Mouse (Mus musculus) intestine, embryonic 14.5 days (tissue): ENCODE measurements around the gene Ramp2. TPM values are rescaled to one million over a fixed set of nuclear protein-coding genes. Genes with fewer than 3 reads are reported as not detected.

Source experiments
- ATAC-seq: fragments of 200-750 bp; cut with Nextera tagmentation; replicated peaks from 2 replicates; pipeline ENCODE4 v1.8.0; 2017; ENCODE audit warnings: low read depth, moderate number of reproducible peaks, moderate TSS enrichment, moderate library complexity; ENCODE audit not compliant: low FRiP score, low TSS enrichment
- DNase-seq: peaks from one replicate; pipeline ENCODE4 v3.0.0-alpha.2; 2018; ENCODE audit warnings: low spot score
- H3K27ac ChIP-seq: fragments of 300-500 bp; sonication (generic); 2 replicates; pipeline ENCODE4 v1.5.1; 2014; ENCODE audit warnings: low read depth, mild to moderate bottlenecking, control low read depth
- H3K27me3 ChIP-seq: fragments of 300-500 bp; sonication (generic); replicated peaks from 2 replicates; pipeline ENCODE4 v1.6.1; 2014; ENCODE audit warnings: low read length, control low read depth; ENCODE audit not compliant: control insufficient read depth, insufficient read depth
- H3K36me3 ChIP-seq: fragments of 300-500 bp; sonication (generic); 2 replicates; pipeline ENCODE4 v1.6.1; 2014; ENCODE audit warnings: low read length, control low read depth; ENCODE audit not compliant: control insufficient read depth, insufficient read depth
- H3K4me1 ChIP-seq: fragments of 300-500 bp; sonication (generic); replicated peaks from 2 replicates; pipeline ENCODE4 v1.6.1; 2014; ENCODE audit warnings: low read length, control low read depth, mixed read lengths; ENCODE audit not compliant: control insufficient read depth, insufficient read depth
- H3K4me2 ChIP-seq: fragments of 300-500 bp; sonication (generic); 2 replicates; pipeline ENCODE4 v1.6.1; 2014; ENCODE audit warnings: low read length
- H3K4me3 ChIP-seq: fragments of 300-500 bp; sonication (generic); 2 replicates; pipeline ENCODE4 v1.5.1; 2014; ENCODE audit warnings: low read depth, low read length, control low read depth, mixed read lengths
- H3K9ac ChIP-seq: fragments of 300-500 bp; sonication (generic); 2 replicates; pipeline ENCODE4 v1.6.1; 2014; ENCODE audit warnings: mild to moderate bottlenecking, low read length
- H3K9me3 ChIP-seq: fragments of 300-500 bp; sonication (generic); 2 replicates; pipeline ENCODE4 v1.6.1; 2016; ENCODE audit warnings: low read length, control low read depth; ENCODE audit not compliant: control insufficient read depth
- WGBS: fragments of 180-500 bp; shearing (Covaris S2); extraction: QIAGEN DNeasy Blood & Tissue Kit; methylation state at CpG from one replicate; pipeline ENCODE4 v1.1.7; 2014; 5-methylcytosine and 5-hydroxymethylcytosine counted together
- polyA plus RNA-seq: library from polyadenylated mRNA; unstranded; fragments of >200 nt; fragmentation: Nextera tagmentation; extraction: Ambion mirVana; gene quantifications from 2 replicates; pipeline ENCODE4 v1.2.1, GENCODE M21; 2014

Ramp2 gene
- polyA plus RNA-seq, 1 experiment from 2014 or later, result 122 TPM

DNA sequence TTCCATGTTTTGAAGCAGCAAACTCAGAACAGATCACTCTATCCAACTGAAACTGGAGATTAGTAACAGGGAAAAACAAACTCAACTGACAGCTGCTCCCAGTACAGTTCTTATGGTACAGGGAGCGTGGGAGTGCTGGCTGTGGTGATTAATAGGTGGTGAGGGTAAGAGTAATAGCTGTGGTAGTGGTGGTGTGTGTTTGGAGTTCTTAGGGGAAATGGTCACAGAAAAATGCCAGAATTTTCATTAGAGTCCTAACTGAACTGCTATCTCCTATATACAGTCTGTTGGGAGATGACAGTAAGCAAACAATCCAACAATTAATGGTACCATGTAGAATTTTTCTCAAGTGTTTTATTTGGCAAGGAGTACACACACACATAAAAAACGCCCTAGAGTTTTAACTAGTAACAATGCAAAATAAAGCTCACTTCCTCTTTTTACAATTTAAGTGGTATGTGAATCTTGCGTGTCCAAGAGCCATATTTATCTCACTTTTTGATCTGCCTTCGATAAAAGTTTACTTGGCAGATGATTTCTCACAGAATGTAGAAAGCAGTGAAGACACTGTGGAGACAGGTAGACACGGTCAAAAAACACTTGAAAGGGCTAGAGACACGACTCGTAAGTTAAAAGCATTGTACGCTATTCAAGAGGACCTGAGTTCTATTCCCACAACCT is 24.4 kb upstream of the Ramp2 start:
- 71% methylated on average over 8 of the region's 8 CpGs for WGBS
- H3K27me3 ChIP-seq, result no peaks in the 10 kb centered on the region
- H3K4me2 ChIP-seq, result no peak overlapping the region
- no peaks in the 10 kb centered on the region for H3K9me3 ChIP-seq
- H3K4me1 ChIP-seq, result peaks cover 6% of the 10 kb centered on the region; the same call in 1 of the 2 replicates
- peak overlapping the region; percentile 9; the same call in 1 of the 2 replicates for H3K27ac ChIP-seq
- peaks cover 19% of the 10 kb centered on the region for H3K36me3 ChIP-seq
- no peak for DNase-seq
- no peak overlapping the region for H3K9ac ChIP-seq
- no peak overlapping the region for H3K4me3 ChIP-seq
- no peak for ATAC-seq

DNA sequence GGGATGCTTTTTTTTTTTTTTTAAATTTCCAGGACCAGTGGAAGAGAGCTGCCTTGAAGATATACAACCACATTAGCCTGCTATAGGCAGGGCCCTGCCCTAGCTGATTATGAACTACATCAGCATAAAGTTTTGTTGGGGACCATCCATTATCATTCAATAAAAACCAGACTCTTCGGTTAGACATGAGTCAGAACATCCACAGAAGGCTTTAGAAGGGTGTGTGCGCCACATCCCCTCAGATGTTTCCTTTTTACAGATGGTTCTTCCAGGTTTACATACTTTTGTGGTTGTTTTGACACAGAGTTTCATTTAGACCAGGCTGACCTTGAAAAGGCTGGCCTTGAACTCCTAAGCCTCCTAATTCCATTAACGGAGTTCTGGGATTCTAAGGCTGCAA is 21.5 kb upstream of the Ramp2 start:
- H3K36me3 ChIP-seq, result no peaks in the 10 kb centered on the region
- H3K27me3 ChIP-seq, result no peaks in the 10 kb centered on the region
- ATAC-seq (no peak), DNase-seq (no peak)
- peaks cover 9% of the 10 kb centered on the region for H3K4me1 ChIP-seq
- no peaks in the 10 kb centered on the region for H3K9me3 ChIP-seq
- H3K4me3 ChIP-seq, result no peak overlapping the region
- 80% methylated on average over 3 of the region's 3 CpGs for WGBS
- H3K4me2 ChIP-seq, result no peak overlapping the region
- no peak overlapping the region for H3K27ac ChIP-seq
- no peak overlapping the region for H3K9ac ChIP-seq

- H3K27me3 ChIP-seq, result no peaks in the 10 kb centered on the region
- no peaks in the 10 kb centered on the region for H3K36me3 ChIP-seq
- H3K4me2 ChIP-seq, result peak overlapping the region; percentile 75
- peak overlapping the region; percentile 82 for H3K9ac ChIP-seq
- WGBS, result 18% methylated on average over 25 of the region's 25 CpGs
- H3K9me3 ChIP-seq, result no peaks in the 10 kb centered on the region
- DNase-seq, result no peak
- H3K27ac ChIP-seq, result peak overlapping the region; percentile 51; the same call in 1 of the 2 replicates
- H3K4me3 ChIP-seq, result peak overlapping the region; percentile 91
- no peak for ATAC-seq
- H3K4me1 ChIP-seq, result peaks cover 20% of the 10 kb centered on the region
Observed at GRCm38 (mm10) chr11:101225331-101226064, 20.3 kb upstream of the Ramp2 start.

DNA sequence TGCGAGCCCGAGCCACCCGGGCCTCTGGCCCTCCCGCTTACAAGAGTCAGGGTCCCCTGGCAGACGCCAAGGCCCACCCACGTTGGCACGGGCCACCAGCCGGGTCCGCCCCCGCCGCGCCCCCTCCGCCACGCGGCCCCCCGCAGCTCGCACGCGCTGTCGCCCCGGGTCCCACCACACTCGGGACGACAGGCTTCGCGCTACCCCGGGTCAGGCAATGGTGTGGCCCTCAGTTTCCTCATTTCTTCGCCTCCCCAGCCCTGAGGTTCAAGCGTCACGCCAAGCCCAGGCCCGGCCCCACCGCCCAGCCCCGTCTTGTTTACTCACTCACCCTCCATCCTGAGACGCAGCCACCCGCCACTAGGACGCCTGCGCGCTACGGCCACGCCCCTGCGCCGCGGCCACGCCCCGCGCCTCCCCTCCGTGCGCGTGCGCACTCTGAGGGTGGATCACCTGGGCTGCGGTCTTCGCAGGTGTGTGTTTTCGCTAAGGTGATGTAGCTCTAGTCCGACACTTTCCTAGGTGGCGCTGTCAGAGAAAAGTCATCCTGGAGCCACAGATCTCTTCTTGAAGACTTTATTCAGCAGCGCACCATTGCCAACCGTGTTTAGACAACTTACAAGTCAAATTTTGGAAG is 19.6 kb upstream of the Ramp2 start, which contains the start of gene Ezh1:
Ezh1 (minus strand) TSS at position 399 of the 637 bp plus-strand sequence.
- Histone ChIP-seq H3K27me3 (no peaks in the 10 kb centered on the region), H3K9ac (peak within 1 kb of the TSS; percentile 82), H3K4me1 (peaks cover 27% of the 10 kb centered on the region), H3K4me2 (peak within 1 kb of the TSS; percentile 75), H3K36me3 (no peaks in the 10 kb centered on the region), H3K9me3 (no peaks in the 10 kb centered on the region), H3K27ac (peak within 1 kb of the TSS; percentile 51; the same call in 1 of the 2 replicates), H3K4me3 (peak within 1 kb of the TSS; percentile 91)
- peak; percentile 91 for ATAC-seq
- peak; percentile 91 for DNase-seq
- 1% methylated on average over 55 of the region's 56 CpGs for WGBS

- H3K27ac ChIP-seq, result 0 out of 2 replicates have a peak overlapping the region, but pooled peaks have one; percentile 95
- H3K4me3 ChIP-seq, result no peak overlapping the region
- no peaks in the 10 kb centered on the region for H3K36me3 ChIP-seq
- WGBS, result 50% methylated on average over 8 of the region's 8 CpGs
- H3K4me1 ChIP-seq, result peaks cover 42% of the 10 kb centered on the region
- no peak overlapping the region for H3K4me2 ChIP-seq
- ATAC-seq (no peak), DNase-seq (no peak)
- no peak overlapping the region for H3K9ac ChIP-seq
- no peaks in the 10 kb centered on the region for H3K27me3 ChIP-seq
- H3K9me3 ChIP-seq, result no peaks in the 10 kb centered on the region
Observed at GRCm38 (mm10) chr11:101229361-101229900, 16.4 kb upstream of the Ramp2 start.

GRCm38 (mm10) chr11:101230061-101230511 is 15.7 kb upstream of the Ramp2 start:
- Histone ChIP-seq H3K36me3 (no peaks in the 10 kb centered on the region), H3K27ac (peak overlapping the region; percentile 95), H3K9me3 (no peaks in the 10 kb centered on the region), H3K27me3 (no peaks in the 10 kb centered on the region), H3K4me2 (peak overlapping the region; percentile 54), H3K9ac (no peak overlapping the region), H3K4me1 (peaks cover 41% of the 10 kb centered on the region), H3K4me3 (no peak overlapping the region)
- DNase-seq (no peak), ATAC-seq (no peak)
- 38% methylated on average over 2 of the region's 2 CpGs for WGBS

DNA sequence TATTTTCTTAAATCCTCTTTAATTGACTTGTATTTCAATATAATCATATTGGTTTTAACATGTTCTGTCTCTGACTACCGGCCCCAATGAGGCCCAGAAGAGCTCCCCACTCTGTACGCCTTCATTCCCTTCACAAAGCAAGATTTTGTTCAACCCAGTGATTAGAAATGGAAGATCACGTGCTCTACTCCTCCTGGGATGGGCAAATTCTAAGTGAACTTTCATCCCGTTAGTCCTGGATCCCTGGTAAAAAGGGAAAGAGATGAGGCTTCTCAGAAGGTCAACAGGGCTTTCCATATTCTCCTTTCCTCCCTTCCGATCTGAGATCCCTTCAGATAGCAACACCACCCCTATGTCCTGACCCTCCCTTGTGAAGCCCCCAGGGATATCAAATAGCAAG is 15.3 kb upstream of the Ramp2 start:
- Histone ChIP-seq H3K9ac (no peak overlapping the region), H3K4me2 (peak overlapping the region; percentile 54)

More for the DNA sequence above, 15.3 kb upstream of the Ramp2 start:
- H3K4me3 ChIP-seq, result no peak overlapping the region
- no peaks in the 10 kb centered on the region for H3K36me3 ChIP-seq
- no peaks in the 10 kb centered on the region for H3K9me3 ChIP-seq
- no peaks in the 10 kb centered on the region for H3K27me3 ChIP-seq
- H3K27ac ChIP-seq, result peak overlapping the region; percentile 95
- ATAC-seq (no peak), DNase-seq (no peak)
- WGBS, result 31% methylated on average over 5 of the region's 5 CpGs
- H3K4me1 ChIP-seq, result peaks cover 36% of the 10 kb centered on the region
